Mouse (Mus musculus): ENCODE measurements around the gene Ccl6.
"Not testable (repeated sequence)": the region's sequence is repeated elsewhere in the genome, so short reads cannot be mapped to it uniquely, and the experiment has no call there.

Gene Ccl6

DNA sequence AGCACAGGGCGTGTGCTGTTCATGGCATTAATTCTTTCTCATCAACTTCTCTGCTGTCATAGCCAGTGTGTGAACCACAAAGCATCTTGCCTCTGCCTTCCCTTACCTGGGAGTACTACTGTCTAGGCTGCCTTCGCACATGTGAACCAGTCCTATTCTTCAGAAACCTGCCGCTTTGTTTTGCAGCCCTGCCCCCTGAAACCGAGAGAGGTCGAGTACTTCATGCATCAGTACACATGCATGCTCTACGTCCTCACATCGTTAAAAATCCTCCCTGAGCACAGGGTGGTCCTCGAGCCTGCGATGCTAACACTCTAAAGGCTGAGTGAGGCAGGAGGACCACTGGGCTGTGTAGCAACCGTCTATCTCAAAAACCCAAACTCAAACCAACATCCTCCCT lies 35.8 kb downstream of the Ccl6 start:
- no peak for DNase-seq (ENCODE audit: low spot score in 2 of 2)

DNA sequence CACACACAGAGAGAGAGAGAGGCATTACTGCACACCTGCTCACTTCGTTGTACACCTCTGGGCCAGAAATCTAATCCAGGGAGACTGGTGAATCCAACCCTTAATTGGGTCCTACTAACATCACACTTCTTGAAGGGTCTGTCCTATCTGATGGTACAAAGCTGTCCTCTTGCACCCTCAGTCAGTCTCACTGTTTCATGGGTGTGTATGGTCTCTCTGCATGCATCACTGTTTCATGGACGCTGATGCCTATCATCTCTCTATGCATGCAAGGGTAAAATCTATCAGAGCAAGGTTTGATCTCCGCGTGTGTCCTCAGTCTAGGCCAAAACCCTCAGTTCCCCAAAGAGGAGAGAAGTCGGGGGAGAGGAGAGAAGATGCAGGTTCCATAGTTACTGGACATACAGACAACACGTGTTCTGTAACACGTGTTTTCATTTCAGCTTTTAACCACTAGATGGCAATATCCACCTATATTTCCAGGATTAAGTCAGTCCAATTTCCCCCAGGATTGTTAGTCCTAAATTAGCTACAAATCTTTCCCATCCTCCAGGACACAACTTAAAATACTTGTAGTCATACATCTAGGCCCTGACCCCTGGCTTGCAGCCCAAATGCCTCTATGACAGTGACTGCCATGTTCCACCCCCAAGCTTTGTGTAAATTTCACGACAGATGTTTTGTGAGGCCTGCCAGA lies 36.7 kb downstream of the Ccl6 start:
- DNase-seq (ENCODE audit: low spot score in 2 of 2): peak; percentile 21 to 39

DNA sequence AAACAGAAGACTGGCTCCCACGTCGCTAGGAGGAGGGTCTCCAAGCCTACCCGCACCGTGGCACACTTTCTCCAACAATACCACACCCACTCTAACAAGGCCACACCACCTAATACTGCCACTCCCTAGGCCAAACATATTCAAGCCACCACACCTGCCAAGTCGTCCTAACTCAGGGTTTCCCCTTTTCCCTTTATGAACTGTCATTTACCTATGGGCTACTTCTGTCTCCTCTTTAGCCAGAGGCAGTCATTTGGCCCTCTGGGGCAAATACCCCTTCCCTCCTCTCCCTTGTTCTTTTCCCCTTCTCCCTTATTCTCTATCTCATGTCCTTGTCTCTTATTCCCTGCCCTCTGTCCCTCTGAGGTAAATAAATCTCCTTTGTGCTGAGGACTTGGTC lies 41.2 kb downstream of the Ccl6 start:
- no peak for DNase-seq (ENCODE audit: low spot score in 2 of 2)

DNA sequence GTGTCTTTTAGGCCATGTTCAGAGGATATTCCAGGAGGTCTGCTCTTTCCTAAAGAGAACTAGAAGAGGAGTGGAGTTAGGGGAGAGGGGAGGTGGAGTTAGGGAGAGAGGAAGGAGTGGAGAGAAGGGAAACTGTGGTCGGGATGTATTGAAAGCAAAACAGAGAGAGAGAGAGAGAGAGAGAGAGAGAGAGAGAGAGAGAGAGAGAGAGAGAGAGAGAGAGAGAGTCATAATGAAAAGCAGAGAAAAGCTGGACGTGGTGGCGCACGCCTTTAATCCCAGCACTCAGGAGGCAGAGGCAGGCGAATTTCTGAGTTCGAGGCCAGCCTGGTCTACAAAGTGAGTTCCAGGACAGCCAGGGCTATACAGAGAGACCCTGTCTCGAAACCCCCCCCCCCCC lies 41.9 kb downstream of the Ccl6 start:
- not testable (repeated sequence) for DNase-seq (ENCODE audit: low spot score in 2 of 2)

DNA sequence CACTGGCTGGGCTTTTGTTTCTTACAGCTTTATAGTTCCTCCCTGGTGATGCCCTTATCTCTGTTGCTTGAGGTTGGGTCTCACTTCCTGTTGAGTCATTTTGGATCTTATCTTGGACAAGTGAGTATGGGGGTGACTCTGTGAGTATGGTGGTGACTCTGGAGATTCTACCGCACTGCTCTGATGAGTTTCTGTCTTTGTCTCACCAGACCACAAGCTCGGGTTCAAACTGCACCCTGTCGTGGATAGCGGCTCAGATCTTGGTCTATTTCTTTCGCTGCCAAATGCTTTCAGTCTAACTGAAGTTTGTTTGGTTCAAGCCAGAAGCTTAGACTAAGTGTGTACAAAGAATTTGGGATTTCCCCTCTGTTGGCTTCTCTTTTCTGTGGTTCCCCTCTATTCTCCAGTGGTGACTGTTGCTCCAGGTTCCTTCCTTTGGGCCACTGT lies 42.7 kb downstream of the Ccl6 start:
- no peak for DNase-seq (ENCODE audit: low spot score in 2 of 2)

DNA sequence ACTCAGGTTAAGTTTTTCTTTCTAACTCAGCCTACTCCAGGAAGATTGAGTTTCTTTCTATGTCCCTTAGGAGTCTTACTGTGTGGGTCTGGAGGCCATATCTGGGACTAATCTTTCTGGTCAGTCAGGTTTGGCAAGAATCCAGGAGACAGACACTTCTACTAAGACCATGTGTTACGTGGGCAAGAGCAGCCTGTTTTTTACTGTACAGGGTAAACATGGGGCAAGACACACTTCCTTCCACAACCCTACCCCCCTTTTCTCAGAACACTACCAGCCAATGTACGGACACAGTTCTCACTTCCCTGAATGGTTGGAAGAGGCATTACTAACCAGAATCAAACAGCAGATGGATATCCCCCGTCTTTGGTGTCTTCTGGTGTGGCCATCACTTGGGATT lies 48.7 kb downstream of the Ccl6 start:
- DNase-seq (ENCODE audit: low spot score in 2 of 2): no peak

DNA sequence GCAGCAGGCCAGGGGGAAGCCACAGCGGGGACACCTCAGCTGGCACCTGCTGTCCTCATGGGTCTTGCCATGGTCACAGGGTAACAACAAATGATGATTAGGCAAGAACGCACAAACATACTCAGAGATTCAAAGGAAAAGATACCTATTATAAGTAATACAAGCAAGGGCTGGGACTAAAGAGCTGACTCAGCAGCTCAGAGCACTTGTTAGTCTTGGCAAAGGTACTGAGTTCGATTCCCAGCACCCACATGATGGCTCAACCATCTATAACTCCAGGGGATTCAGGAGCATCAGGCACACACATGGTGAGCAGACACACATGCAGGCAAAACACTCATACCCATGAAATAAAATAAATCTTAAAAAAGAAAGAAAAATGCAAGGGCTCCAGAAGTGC lies 51.5 kb downstream of the Ccl6 start:
- DNase-seq (ENCODE audit: low spot score in 2 of 2): no peak

DNA sequence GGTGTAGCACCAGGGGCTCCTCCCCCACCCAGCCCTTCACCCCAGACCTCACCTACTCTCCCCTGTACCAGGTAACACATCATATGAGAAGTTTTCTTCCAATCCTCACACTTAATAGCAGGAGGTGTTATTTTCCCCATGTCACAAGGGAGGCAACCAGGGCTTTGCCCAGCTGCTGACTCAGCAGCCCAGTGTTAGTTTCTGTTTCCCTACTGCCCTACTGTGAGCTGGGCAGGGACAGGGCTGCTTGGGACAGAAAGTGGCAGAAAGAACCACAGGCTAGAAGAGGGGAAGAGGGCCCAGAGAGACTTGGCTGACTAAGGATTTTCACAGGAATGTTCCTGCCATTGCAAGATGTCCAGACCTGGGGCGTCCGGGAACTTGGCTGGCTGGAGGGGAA lies 52.0 kb downstream of the Ccl6 start:
- DNase-seq (ENCODE audit: low spot score in 2 of 2): no peak

DNA sequence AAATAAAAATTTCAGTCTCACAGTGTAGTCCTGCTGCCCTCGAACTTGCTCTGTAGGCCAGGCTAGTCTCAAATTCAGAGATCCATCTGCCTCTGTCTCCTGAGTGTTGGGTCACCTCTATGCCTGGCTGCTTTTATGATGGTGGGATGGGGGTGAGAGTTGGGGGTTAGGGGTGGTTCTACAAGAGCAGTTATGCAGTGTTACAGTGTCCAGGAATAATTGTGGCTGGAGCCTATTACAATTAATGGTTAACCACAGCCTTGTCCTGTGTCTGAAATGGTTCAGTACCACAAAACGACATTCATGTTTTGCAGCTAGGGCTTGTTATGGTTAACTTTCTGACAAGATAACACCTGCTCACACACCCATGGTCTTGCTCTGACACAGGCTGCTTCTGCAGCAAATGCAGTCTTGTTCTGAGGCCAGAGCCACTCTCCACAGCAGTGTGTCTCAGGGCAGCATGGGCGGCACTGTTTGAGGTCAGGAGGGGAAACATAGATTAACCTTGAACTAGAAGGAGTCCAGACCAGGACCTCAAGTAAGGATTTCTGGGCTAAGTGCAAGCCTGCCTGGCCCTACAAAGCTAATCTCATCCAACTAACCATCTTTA lies 54.1 kb downstream of the Ccl6 start:
- no peak for DNase-seq (ENCODE audit: low spot score in 2 of 2)
